Mouse (Mus musculus): Measurements from ENCODE around the gene Tubb5.
A peak's percentile ranks its signal among the peaks of the same experiment; 100 is the strongest.

- no peak for TF ChIP-seq POLR2A (IDR thresholded peaks at IDR 0.05; ENCODE audit: low read depth, low read length)
- TF ChIP-seq CTCF (conservative IDR thresholded peaks at IDR 0.05; ENCODE audit: insufficient read depth, insufficient read length, low read depth, low read length): peak; percentile 39; the same call in 1 of the 2 replicates
These were observed 33.0 kb upstream of the Tubb5 start for GRCm38 (mm10) chr17:35870884-35871696.
